Mouse (Mus musculus) frontal cortex, postnatal 36 days (tissue): ENCODE measurements around the gene Rab8b.
"Not testable (repeated sequence)": the region's sequence is repeated elsewhere in the genome, so short reads cannot be mapped to it uniquely, and the experiment has no call there.

Experiments
- DNase-seq, 2 experiments: peaks; one replicate each; pipeline ENCODE4 v3.0.0; 2022; ENCODE audit warnings: low spot score in 2 of 2

Gene Rab8b

DNA sequence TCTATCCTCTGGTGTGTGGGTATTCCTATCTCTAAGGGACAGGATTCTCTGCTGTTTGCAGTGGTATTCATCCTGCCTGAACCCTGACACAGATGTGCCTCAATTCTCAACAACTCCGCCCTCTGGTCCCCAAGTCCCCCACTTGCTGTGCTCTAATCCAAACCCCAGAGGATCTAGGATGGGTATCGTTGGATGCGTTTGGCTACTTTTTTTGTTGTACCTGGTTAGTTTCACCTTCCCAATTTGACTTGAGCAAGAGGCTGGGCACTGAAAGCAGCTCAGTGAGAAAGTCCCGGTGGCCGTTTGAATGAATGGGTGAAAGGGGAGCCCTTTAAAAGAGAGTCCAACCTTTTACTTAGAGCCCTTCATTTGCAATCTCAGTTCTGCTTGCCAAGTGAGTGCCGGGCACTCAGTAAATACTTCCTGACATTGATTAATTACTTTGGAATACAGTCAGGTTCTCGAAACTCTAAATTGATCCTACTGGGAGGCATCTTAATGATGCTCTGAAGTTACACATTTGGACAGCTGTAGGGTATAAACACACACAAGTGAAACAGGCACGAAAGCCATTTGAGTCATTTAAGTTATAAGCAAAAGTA, 32.1 kb downstream of the Rab8b start:
- no peak for DNase-seq

DNA sequence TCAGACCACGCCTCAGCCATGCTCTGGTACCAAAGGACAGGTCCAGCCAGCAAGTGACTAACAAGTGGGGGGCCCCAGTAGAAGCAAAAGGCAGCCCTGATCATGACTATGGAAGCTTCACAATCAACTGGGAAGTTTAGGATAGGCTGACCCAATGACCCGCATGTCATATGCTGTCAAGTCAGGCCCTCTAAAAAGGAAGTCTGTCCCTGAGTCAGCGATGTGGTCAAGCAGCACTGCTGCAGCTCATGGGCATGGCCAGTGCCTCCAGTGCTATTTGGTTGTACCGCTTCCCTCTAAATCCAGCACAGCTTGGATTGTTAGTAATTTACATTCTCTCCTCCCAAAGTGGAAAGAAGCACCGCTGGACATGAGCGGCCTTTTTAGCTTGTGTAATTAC, 32.7 kb downstream of the Rab8b start:
- no peak for DNase-seq

DNA sequence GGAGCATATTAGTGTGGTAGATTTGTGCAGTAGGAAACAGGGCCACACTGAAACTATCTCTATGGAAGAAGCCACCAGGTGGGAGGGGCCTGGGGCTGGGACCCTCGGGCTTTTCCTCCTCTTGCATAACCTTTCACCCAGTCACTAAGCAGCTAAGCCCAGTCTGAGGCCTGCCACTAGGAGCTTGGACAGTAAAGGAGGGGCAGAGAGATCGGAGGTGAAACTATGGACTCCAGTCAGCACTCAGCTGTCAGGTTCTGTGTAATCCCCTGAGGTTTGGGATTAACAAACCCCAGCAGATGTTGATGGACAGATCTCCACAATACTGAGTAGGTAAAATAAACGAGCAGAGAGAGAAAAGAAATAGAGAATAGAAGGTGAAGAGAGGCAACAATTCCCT, 33.1 kb downstream of the Rab8b start:
- DNase-seq, result no peak

DNA sequence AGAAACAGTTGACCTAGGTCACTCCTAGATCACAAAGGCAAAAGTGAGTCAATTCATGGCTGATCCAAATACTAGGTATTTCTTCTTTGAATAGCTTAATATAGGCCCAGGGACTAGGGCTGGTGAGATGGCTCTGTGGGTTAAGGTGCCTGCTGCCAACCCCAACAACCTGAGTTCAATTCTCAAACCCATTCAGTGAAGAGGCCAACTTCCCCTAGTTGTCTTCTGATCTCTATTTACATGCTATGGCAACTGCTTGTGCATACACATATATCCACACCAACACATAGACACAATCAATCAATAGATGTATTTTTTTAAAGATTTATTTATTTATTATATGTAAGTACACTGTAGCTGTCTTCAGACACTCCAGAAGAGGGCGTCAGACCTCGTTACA, 34.9 kb downstream of the Rab8b start:
- no peak for DNase-seq

DNA sequence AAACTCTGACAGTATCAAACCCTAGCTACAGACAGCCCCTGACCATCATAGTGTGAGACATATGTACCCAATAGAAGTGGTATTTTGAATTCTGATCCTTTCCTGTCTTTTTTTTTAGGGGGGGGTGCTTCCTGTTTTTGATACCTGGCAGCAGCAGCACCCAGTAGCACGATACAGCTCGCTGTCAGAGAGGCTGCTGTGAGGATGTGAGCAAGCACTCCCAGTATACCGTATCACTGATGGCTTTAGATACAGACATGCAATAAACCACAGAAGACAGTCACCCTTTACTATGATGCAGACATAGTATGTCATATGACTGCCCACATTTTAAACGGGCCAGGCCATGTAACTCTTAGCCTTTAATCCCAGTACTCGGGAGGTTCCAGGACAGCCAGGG, 36.0 kb downstream of the Rab8b start:
- no peak for DNase-seq

DNA sequence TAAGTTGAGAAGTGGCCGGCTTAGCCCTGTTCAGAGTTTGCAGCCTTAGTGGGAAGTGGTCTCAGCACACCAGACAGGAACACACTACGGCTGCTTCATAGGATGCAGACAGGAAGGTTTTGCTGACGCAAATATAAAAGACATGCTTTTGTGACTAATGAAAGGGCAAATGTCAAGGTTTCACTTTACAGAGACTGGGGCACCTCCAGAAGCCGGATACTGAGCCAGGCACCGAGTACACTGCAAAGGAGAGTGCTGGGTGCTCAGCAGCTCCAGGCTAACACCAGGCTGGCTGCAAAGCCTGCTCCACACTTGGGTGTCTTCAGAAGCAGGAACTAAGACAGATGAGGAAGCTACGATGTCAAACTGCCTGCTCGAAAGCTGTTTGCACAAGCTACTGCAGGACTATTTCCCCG, 37.1 kb downstream of the Rab8b start:
- DNase-seq, result no peak

DNA sequence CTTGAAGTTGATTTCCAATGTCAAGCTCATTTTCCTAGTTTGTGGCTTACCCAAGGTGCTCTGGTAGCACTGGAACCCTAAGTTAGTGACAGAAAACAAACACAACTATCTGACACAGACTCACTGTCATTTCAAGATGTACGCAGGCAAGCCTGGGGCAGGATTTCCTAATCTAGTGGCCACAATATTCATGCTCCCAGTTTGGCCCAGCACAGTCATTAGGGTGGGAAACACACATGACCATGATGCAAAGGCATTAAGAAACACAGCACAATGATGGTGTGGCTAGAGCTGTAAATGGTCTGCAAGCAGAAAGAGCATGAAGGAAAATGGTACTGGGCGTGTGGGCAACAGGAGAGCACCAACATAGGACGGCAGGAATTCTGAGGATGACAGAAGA, 37.6 kb downstream of the Rab8b start:
- DNase-seq, result no peak

DNA sequence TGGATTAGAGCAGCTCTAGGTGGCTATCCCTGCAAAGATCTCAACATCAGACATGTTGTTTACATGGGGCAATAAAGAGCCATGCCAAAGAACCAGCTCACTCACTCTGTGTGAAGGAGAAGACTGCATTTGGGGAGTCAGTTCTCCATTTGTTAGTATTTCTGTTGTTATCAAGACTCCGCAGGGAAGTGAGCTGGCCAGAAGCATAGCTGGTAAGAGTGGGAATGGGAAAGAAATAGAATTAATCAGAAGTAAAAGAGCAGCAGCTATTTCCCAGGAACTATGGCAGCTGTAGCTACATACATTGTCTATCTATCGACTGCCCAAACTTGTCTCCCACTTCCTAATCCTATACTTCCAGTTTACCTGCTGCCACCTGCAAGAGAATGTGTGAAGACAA, 38.7 kb downstream of the Rab8b start:
- DNase-seq, result no peak

DNA sequence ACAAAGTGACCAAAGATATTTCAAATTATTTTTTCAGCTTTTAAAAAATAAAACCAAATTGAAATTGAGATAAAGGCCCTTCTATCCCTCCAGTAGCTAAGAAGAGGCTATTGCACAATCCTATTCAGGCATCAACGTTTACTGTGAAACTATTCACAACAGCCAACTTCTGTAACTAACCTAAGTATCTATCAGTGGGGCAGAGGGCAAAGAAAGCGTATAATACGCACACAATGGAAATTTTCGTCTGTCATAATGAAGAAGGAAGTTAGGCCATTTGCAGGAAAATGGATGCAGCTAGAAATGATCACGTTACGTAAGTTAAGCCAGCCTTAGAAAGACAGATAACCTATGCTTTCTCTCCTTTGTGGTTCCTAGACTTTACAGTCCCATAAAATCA, 40.0 kb downstream of the Rab8b start:
- no peak for DNase-seq

DNA sequence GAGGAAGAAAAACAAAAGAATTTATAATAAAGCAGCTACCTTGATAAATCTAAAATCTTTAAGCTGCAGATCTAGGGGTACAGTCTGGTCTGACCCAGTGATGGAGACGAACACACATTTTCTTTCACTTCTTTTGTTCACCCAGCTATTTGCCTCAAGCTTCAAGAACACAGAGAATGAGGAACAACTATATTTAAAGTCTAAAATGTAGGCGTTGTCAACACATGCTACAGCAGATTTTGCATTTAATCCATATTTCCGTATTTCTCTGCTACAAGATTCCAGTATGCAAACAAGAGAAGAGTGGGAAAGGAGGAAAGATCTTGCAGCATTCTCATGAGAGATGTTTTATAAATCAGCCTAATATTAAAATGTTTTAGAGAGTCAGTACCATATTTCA, 40.6 kb downstream of the Rab8b start:
- DNase-seq, result no peak

DNA sequence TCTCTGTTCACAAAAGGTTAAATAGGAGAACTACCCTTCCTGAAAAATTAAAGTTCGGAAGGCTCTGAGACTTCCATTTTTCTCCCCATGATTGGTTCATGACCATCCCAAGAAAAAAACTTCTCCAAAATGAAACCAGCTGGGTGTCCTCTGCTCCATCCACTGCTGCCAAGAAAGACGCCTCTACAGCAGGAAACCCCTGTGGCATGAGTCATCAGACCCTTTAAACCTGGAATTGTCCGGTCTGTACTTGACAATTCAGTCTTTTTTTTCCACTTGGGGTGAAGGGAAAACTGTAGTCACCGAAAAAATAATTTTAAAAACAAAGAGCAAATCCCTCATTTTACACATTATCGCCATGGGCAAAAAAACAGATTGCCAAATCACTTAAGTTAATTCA, 42.9 kb downstream of the Rab8b start:
- DNase-seq, result no peak

DNA sequence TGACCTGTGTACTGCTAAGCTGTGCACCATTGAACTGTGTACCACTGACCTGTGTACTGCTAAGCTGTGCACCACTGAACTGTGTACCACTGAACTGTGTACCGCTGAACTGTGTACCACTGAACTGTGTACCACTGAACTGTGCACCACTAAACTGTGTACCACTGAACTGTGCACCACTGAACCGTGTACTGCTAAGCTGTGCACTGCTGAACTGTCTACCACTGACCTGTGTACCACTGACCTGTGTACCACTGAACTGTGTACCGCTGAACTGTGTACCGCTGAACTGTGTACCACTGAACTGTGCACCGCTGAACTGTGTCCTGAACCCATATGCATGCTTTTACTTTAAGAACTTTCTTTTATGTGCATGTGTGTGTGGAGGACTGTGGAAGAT, 45.2 kb downstream of the Rab8b start:
- no peak for DNase-seq

DNA sequence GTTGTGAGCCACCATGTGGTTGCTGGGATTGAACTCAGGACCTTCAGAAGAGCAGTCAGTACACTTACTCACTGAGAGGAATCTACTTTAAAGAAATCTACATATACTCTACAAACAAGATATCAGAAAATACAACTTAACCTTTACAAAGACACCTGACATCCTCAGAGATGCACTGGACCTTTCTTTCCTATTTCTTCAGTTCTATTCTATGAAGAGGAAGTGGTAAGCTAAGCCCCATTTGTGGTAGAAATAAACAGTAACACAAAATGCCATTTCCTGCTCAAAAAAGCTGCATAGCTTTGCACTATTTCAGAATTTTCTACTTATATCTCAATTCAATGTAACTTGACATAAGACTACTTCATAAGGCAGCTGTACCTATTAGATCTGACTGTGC, 46.0 kb downstream of the Rab8b start:
- DNase-seq, result no peak

DNA sequence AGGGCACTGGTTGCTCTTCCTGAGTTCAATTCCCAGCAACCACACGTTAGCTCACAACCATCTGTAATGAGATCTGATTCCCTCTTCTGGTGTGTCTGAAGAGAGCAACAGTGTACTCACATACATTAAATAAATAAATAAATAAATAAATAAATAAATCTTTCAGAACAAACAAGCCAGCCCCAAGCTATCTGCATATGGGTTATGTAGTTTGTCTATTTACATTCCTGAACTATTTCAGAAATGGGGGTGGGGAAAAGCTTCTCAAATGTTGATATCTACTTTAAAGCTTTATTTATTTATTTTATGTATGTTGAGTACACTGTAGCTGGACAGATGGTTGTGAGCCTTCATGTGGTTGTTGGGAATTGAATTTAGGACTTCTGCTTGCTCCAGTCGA, 46.5 kb downstream of the Rab8b start:
- not testable (repeated sequence) for DNase-seq

DNA sequence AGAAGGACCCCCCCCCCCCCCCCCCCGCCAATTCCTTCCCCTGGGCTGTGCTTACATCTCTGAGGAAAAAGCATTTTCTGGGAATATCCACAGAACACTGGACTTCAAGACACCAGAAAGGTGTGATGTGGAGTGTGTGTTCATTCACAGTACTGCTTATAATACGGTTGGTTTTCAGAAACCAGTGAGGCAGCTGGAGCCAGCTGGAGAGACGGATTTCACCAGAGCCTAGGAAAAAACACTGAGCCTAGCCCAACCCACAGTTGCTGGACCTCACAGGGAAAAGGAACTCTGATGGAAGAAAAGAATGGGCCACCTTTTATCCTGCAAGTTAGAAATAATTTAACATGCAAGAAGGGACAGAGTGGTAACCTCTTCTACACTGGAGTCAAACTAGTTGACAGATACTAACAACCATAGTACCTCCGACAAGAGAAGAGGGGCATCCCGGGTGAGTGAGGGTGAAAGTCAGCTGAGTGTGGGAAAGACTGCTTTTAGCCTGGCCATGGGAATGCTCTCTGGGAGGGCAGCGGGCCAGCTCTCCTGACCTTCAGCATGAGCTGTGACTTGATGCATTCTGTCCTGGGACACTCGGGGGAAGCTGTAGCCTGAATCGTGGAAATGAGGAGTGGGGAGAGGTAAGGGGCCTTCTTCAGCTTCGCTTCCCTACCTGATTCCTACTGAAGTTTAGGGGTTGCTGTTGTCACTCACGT, 47.3 kb downstream of the Rab8b start:
- no peak for DNase-seq

DNA sequence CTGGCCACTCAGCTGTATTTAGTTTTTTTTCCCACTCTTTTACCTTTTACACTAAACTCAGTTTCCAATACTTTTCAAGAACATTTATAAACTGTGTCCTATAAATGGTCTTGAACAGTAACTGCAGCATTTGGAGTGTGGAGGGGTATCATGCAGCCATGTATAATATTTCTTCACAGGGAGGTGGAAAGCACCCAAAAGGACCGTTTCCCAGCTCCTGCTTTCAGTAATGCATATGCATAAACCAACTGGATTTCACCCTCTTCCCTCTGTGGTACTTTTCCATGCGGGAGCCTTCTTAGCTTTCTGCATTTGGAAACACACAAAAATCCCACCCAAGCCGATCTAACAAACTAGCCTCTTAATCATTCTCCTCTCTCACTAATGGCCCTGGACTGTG, 54.8 kb downstream of the Rab8b start:
- DNase-seq, result peak; percentile 23 to 24

DNA sequence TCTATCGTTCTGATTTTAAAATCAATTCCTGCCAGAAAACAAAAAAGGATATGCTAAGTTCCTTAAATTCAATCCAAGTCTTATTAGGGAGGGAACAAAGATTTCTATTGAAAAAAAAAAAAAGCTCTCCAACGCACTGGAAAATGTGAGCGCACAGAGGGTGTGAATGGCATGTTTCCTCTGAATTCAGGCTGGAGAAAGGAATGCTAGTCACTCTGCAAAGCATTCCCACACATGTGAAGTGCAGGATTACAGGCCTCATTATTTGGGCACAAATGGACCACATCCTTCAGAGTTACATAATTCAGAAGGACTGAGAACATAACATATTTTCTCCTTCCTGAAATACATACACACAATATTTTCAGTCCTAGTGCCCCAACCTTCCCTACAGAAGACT, 56.0 kb downstream of the Rab8b start:
- DNase-seq, result peak in 1 of 2 experiments; percentile 34

DNA sequence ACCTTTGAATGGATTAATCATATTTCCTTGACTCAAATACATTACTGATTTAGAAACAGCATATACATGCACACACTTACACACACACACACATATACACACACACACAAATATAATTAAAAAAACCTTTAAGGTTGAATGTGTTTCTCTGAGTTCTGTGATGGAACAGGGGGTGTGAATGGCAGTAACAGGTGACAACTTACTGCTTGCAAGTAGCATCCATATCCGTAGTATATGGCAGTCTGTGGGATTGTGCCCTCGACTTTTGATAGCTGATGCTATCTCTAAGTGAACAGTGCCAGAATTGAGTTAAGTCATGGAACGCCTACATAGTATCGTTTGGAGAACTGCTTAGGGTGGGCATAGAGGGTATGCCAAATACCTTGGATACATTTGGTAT, 57.3 kb downstream of the Rab8b start:
- no peak for DNase-seq

DNA sequence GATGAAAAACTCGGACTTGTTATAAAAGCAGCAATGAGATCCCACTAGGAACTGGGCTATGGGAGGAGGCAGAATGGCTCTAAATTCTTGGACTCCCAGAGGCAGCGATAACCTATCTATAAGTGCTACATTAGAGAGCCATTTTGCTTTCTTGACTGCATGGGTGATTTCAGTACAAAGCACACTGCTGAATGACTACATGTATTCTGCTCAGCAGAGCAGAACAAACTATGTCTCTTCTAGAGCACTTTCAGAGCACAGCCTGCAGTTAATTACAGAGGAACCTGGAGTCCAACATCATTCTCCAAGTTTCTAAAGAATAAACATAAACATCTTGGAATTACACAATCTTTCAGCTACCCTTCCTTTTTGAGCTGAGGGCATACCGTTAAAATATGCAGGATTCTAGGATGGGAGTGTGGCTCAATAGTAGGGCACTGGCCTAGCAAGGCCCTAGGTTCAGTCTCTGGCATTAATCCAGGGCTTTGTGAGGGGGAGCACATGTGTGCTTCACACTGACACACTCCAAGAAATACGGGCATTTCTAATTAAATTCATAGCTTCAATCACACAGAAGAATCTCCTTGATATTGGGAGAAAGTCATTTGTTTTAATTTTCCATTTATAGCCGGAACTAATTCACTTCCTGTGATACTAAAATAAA, 58.3 kb downstream of the Rab8b start:
- no peak for DNase-seq

DNA sequence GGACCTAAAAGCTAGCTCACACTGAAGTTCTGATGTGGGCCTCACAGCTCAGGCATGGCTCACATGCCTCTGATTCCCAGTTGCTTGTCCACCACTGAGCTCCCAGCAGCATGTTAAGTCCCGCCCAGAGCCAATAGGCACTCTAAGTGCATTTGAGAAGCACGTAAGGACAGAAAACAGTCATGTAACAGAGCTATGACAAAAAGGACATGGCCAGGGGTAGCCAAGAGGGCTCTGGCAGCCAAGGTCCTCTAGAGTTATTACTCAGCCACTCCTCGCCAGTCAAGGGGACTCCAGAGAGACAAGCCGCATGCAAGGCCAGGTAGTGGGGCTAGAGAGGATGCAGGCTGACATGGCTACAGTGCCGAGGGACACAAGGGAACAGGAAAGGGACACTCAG, 60.0 kb downstream of the Rab8b start:
- no peak for DNase-seq

DNA sequence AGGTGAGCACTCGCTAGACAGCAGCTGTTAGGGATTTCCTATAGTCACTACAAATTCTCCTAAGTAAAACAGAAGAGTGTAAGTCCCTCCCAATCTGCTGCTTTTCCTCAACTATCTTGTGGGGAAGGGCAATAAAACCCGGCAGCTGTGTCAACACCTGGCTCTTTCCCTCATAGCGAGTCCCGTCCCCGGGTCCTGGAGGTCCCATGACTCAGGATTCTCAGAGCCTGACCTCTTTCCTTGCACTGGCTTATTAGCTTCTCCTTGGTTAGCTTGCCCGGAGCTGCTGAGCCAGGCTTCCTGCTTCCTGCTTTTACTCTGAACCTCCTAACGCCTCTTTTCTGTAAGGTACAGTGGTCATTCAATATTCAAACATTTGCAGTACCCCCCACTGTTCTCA, 63.6 kb downstream of the Rab8b start:
- DNase-seq, result no peak

DNA sequence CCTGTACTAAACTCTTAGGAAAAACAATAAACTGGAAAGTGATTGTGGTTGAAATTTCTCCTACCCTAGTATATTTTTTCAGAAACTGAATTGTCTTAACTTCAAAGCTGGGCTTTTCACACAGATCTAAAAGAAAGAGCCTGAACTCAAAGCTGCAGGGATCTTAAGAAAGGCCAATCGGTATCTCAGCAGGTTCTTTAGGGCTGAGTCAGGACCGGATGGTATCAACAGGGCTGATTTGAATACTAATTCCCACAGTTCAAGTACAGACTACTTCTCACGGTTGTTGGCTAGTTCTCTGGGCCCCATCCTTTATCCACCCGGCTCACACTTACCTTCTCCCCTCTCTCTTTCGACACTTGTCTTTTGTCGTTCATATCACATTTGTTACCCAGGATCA, 66.9 kb downstream of the Rab8b start:
- no peak for DNase-seq

DNA sequence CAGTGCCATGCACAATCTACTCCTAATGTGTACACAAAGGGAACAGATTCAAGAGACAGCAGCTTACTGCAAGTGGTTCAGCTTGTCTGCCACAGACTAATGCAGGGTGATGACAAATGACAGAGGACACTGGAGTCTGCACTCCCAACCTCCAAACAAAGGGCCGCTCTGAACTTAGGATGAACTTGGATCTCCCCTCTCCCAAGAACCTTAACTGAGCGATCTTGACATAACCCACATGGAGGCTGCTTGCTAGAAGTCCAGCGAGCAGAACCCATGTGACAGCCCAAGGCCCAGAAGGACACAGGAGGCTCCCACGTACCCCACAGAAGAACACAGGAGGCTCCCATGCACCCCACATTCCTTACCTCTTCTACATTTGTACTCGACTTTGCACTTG, 68.5 kb downstream of the Rab8b start:
- DNase-seq, result no peak
